Mouse (Mus musculus): ENCODE data around the gene Cacna2d3.

Gene Cacna2d3

GRCm38 (mm10) chr14:29277701-29278100, 444.0 kb downstream of the Cacna2d3 start:
- DNase-seq (ENCODE audit: extremely low read depth, insufficient read length, low spot score), result no peak

GRCm38 (mm10) chr14:29273890-29274289, 447.8 kb downstream of the Cacna2d3 start:
- DNase-seq (ENCODE audit: extremely low read depth, insufficient read length, low spot score), result no peak

- no peak for DNase-seq (ENCODE audit: extremely low read depth, insufficient read length, low spot score)
Measured at GRCm38 (mm10) chr14:29270541-29270940, 451.1 kb downstream of the Cacna2d3 start.

- no peak for DNase-seq (ENCODE audit: extremely low read depth, insufficient read length, low spot score)
Measured at GRCm38 (mm10) chr14:29269816-29270215, 451.8 kb downstream of the Cacna2d3 start.

GRCm38 (mm10) chr14:29268609-29269008, 453.1 kb downstream of the Cacna2d3 start:
- DNase-seq (ENCODE audit: extremely low read depth, insufficient read length, low spot score), result no peak

GRCm38 (mm10) chr14:29267233-29267874, 454.3 kb downstream of the Cacna2d3 start:
- no peak for DNase-seq (ENCODE audit: extremely low read depth, insufficient read length, low spot score)

GRCm38 (mm10) chr14:29260621-29261020, 461.0 kb downstream of the Cacna2d3 start:
- no peak for DNase-seq (ENCODE audit: extremely low read depth, insufficient read length, low spot score)

GRCm38 (mm10) chr14:29243516-29243915, 478.1 kb downstream of the Cacna2d3 start:
- DNase-seq (ENCODE audit: extremely low read depth, insufficient read length, low spot score), result no peak

GRCm38 (mm10) chr14:29238446-29238845, 483.2 kb downstream of the Cacna2d3 start:
- no peak for DNase-seq (ENCODE audit: extremely low read depth, insufficient read length, low spot score)

- DNase-seq (ENCODE audit: extremely low read depth, insufficient read length, low spot score), result no peak
Measured at GRCm38 (mm10) chr14:29228976-29229716, 492.5 kb downstream of the Cacna2d3 start.

- DNase-seq (ENCODE audit: extremely low read depth, insufficient read length, low spot score), result no peak
Measured at GRCm38 (mm10) chr14:29228471-29228870, 493.2 kb downstream of the Cacna2d3 start.

- DNase-seq (ENCODE audit: extremely low read depth, insufficient read length, low spot score), result no peak
Measured at GRCm38 (mm10) chr14:29227959-29228358, 493.7 kb downstream of the Cacna2d3 start.

GRCm38 (mm10) chr14:29225754-29226365, 495.8 kb downstream of the Cacna2d3 start:
- DNase-seq (ENCODE audit: extremely low read depth, insufficient read length, low spot score), result no peak

- DNase-seq (ENCODE audit: extremely low read depth, insufficient read length, low spot score), result no peak
Measured at GRCm38 (mm10) chr14:29223012-29223411, 498.7 kb downstream of the Cacna2d3 start.

- DNase-seq (ENCODE audit: extremely low read depth, insufficient read length, low spot score), result no peak
Measured at GRCm38 (mm10) chr14:29222191-29222882, 499.3 kb downstream of the Cacna2d3 start.

- DNase-seq (ENCODE audit: extremely low read depth, insufficient read length, low spot score), result no peak
Measured at GRCm38 (mm10) chr14:29216106-29216505, 505.6 kb downstream of the Cacna2d3 start.

- no peak for DNase-seq (ENCODE audit: extremely low read depth, insufficient read length, low spot score)
Measured at GRCm38 (mm10) chr14:29204967-29205268, 516.7 kb downstream of the Cacna2d3 start.

- DNase-seq (ENCODE audit: extremely low read depth, insufficient read length, low spot score), result no peak
Measured at GRCm38 (mm10) chr14:29204236-29204966, 517.3 kb downstream of the Cacna2d3 start.

GRCm38 (mm10) chr14:29196171-29196570, 525.5 kb downstream of the Cacna2d3 start:
- DNase-seq (ENCODE audit: extremely low read depth, insufficient read length, low spot score), result no peak

GRCm38 (mm10) chr14:29191426-29191825, 530.2 kb downstream of the Cacna2d3 start:
- no peak for DNase-seq (ENCODE audit: extremely low read depth, insufficient read length, low spot score)

GRCm38 (mm10) chr14:29183730-29184129, 537.9 kb downstream of the Cacna2d3 start:
- DNase-seq (ENCODE audit: extremely low read depth, insufficient read length, low spot score), result no peak

All from 3134 (cell line).